Mouse (Mus musculus) testis, adult 2 months (tissue): Measurements from ENCODE around the gene Camta1.

ENCODE experiments used
- CTCF ChIP-seq: fragments of 200-500 bp; IDR thresholded peaks from 2 replicates; pipeline ENCODE4 v1.5.1; 2012; ENCODE audit warnings: low read depth, mild to moderate bottlenecking, inconsistent platforms, low read length, moderate library complexity; ENCODE audit not compliant: control insufficient read depth, insufficient read depth, insufficient replicate concordance
- POLR2A ChIP-seq: fragments of 200-500 bp; IDR thresholded peaks from 2 replicates; pipeline ENCODE4 v1.6.1; 2012; ENCODE audit warnings: low read depth, mild to moderate bottlenecking, inconsistent platforms, low read length, moderate library complexity; ENCODE audit not compliant: control insufficient read depth

- TF ChIP-seq CTCF (no peak), POLR2A (no peak)
Observed at GRCm38 (mm10) chr4:151160932-151161331, 700.7 kb downstream of the Camta1 start.
